Mouse (Mus musculus) heart, embryonic 15.5 days (tissue): Measurements from ENCODE around the gene Gm44805. TPM values are rescaled to one million over a fixed set of nuclear protein-coding genes. Genes with fewer than 3 reads are reported as not detected.

Experiments used
- ATAC-seq: fragments of 200-750 bp; cut with Nextera tagmentation; replicated peaks from 2 replicates; pipeline ENCODE4 v1.8.0; 2017; ENCODE audit warnings: low read depth, moderate TSS enrichment; ENCODE audit not compliant: insufficient number of reproducible peaks, insufficient read depth, low FRiP score
- H3K27ac ChIP-seq: fragments of 300-500 bp; sonication (generic); 2 replicates; pipeline ENCODE4 v1.5.1; 2015; ENCODE audit warnings: mild to moderate bottlenecking, inconsistent platforms
- H3K27me3 ChIP-seq: fragments of 300-500 bp; sonication (generic); 2 replicates; pipeline ENCODE4 v1.6.1; 2015; ENCODE audit warnings: inconsistent platforms
- H3K36me3 ChIP-seq: fragments of 300-500 bp; sonication (generic); 2 replicates; pipeline ENCODE4 v1.6.1; 2015; ENCODE audit warnings: mild to moderate bottlenecking, inconsistent platforms
- H3K4me1 ChIP-seq: fragments of 300-500 bp; sonication (generic); replicated peaks from 2 replicates; pipeline ENCODE4 v1.6.1; 2015; ENCODE audit warnings: inconsistent platforms
- H3K4me2 ChIP-seq: fragments of 300-500 bp; sonication (generic); 2 replicates; pipeline ENCODE4 v1.6.1; 2015; ENCODE audit warnings: inconsistent platforms, mild to moderate bottlenecking, moderate library complexity
- H3K4me3 ChIP-seq: fragments of 300-500 bp; sonication (generic); 2 replicates; pipeline ENCODE4 v1.5.1; 2015; ENCODE audit warnings: mild to moderate bottlenecking, inconsistent platforms
- H3K9ac ChIP-seq: fragments of 300-500 bp; sonication (generic); 2 replicates; pipeline ENCODE4 v1.6.1; 2015; ENCODE audit warnings: mild to moderate bottlenecking, inconsistent platforms
- H3K9me3 ChIP-seq: fragments of 300-500 bp; sonication (generic); replicated peaks from 2 replicates; pipeline ENCODE4 v1.6.1; 2016; ENCODE audit warnings: inconsistent platforms
- WGBS: fragments of 180-500 bp; shearing (Covaris S2); methylation state at CpG from one replicate; pipeline ENCODE4 v1.1.7; 2015; ENCODE audit warnings: mixed read lengths; 5-methylcytosine and 5-hydroxymethylcytosine counted together
- polyA plus RNA-seq: library from polyadenylated mRNA; unstranded; fragments of >200 nt; fragmentation: Nextera tagmentation; extraction: Ambion mirVana; gene quantifications from 2 replicates; pipeline ENCODE4 v1.2.1, GENCODE M21; 2015

Gm44805 gene
- polyA plus RNA-seq, 1 experiment from 2014 or later: 0.25 TPM

- H3K36me3 ChIP-seq: peaks cover 47% of the 10 kb centered on the region
- WGBS: under 1% methylated on average over 39 of the region's 39 CpGs
- ATAC-seq: peak; percentile 0; the same call in 1 of the 2 replicates
Measured at GRCm38 (mm10) chr7:19714836-19715235, 33.6 kb upstream of the Gm44805 start.

GRCm38 (mm10) chr7:19713598-19713997, 32.4 kb upstream of the Gm44805 start:
- no peak overlapping the region for H3K27ac ChIP-seq
- H3K4me3 ChIP-seq: peak overlapping the region; percentile 100
- WGBS: 84% methylated on average over 9 of the region's 9 CpGs
- H3K4me1 ChIP-seq: peaks cover 29% of the 10 kb centered on the region
- no peak overlapping the region for H3K4me2 ChIP-seq
- H3K9me3 ChIP-seq: no peaks in the 10 kb centered on the region
- no peak overlapping the region for H3K9ac ChIP-seq
- peaks cover 53% of the 10 kb centered on the region for H3K36me3 ChIP-seq
- H3K27me3 ChIP-seq: no peaks in the 10 kb centered on the region
- no peak for ATAC-seq

More at GRCm38 (mm10) chr7:19714836-19715235, 33.6 kb upstream of the Gm44805 start:
- H3K4me3 ChIP-seq: peak overlapping the region; percentile 100
- H3K9me3 ChIP-seq: no peaks in the 10 kb centered on the region
- H3K27ac ChIP-seq: peak overlapping the region; percentile 91
- peaks cover 29% of the 10 kb centered on the region for H3K4me1 ChIP-seq
- no peaks in the 10 kb centered on the region for H3K27me3 ChIP-seq
- H3K4me2 ChIP-seq: peak overlapping the region; percentile 88
- peak overlapping the region; percentile 99 for H3K9ac ChIP-seq

- Histone ChIP-seq H3K36me3 (peaks cover 56% of the 10 kb centered on the region), H3K4me3 (no peak overlapping the region), H3K4me1 (peaks cover 29% of the 10 kb centered on the region), H3K27me3 (no peaks in the 10 kb centered on the region), H3K4me2 (no peak overlapping the region), H3K9me3 (no peaks in the 10 kb centered on the region), H3K27ac (no peak overlapping the region), H3K9ac (no peak overlapping the region)
- WGBS: 45% methylated on average over 4 of the region's 4 CpGs
- ATAC-seq: no peak
Measured at GRCm38 (mm10) chr7:19713196-19713595, 32.0 kb upstream of the Gm44805 start.

GRCm38 (mm10) chr7:19712414-19712813, 31.2 kb upstream of the Gm44805 start:
- Histone ChIP-seq H3K27ac (no peak overlapping the region), H3K9me3 (no peaks in the 10 kb centered on the region), H3K4me1 (peaks cover 29% of the 10 kb centered on the region), H3K9ac (no peak overlapping the region), H3K4me2 (no peak overlapping the region), H3K4me3 (no peak overlapping the region), H3K27me3 (no peaks in the 10 kb centered on the region), H3K36me3 (peaks cover 64% of the 10 kb centered on the region)
- 63% methylated on average over 4 of the region's 4 CpGs for WGBS
- no peak for ATAC-seq

GRCm38 (mm10) chr7:19710650-19711049, 29.4 kb upstream of the Gm44805 start:
- no peaks in the 10 kb centered on the region for H3K27me3 ChIP-seq
- H3K4me2 ChIP-seq: no peak overlapping the region
- H3K4me3 ChIP-seq: no peak overlapping the region
- H3K9me3 ChIP-seq: no peaks in the 10 kb centered on the region
- no peak overlapping the region for H3K9ac ChIP-seq
- ATAC-seq: no peak
- 92% methylated on average over 10 of the region's 10 CpGs for WGBS
- peaks cover 73% of the 10 kb centered on the region for H3K36me3 ChIP-seq
- no peak overlapping the region for H3K27ac ChIP-seq
- peaks cover 20% of the 10 kb centered on the region for H3K4me1 ChIP-seq

- no peak overlapping the region for H3K9ac ChIP-seq
- no peak overlapping the region for H3K4me3 ChIP-seq
- no peak for ATAC-seq
- no peaks in the 10 kb centered on the region for H3K9me3 ChIP-seq
- H3K27me3 ChIP-seq: no peaks in the 10 kb centered on the region
- peaks cover 18% of the 10 kb centered on the region for H3K4me1 ChIP-seq
- no peak overlapping the region for H3K4me2 ChIP-seq
- peaks cover 60% of the 10 kb centered on the region for H3K36me3 ChIP-seq
- 94% methylated on average over 7 of the region's 7 CpGs for WGBS
- H3K27ac ChIP-seq: no peak overlapping the region
Measured at GRCm38 (mm10) chr7:19705271-19705670, 24.0 kb upstream of the Gm44805 start.

GRCm38 (mm10) chr7:19704475-19704874, 23.3 kb upstream of the Gm44805 start:
- H3K27ac ChIP-seq: no peak overlapping the region
- no peak overlapping the region for H3K9ac ChIP-seq
- H3K4me2 ChIP-seq: no peak overlapping the region
- H3K36me3 ChIP-seq: peaks cover 53% of the 10 kb centered on the region
- no peak overlapping the region for H3K4me3 ChIP-seq
- H3K27me3 ChIP-seq: no peaks in the 10 kb centered on the region
- no peak for ATAC-seq
- H3K4me1 ChIP-seq: peaks cover 25% of the 10 kb centered on the region
- H3K9me3 ChIP-seq: no peaks in the 10 kb centered on the region
- 87% methylated on average over 4 of the region's 4 CpGs for WGBS

GRCm38 (mm10) chr7:19702859-19703555, 21.8 kb upstream of the Gm44805 start:
- peaks cover 40% of the 10 kb centered on the region for H3K36me3 ChIP-seq

GRCm38 (mm10) chr7:19701069-19701761, 20.0 kb upstream of the Gm44805 start:
- Histone ChIP-seq H3K9me3 (no peaks in the 10 kb centered on the region), H3K4me1 (peaks cover 41% of the 10 kb centered on the region), H3K9ac (0 out of 2 replicates have a peak overlapping the region, but pooled peaks have one; percentile 19), H3K4me3 (no peak overlapping the region), H3K36me3 (peaks cover 30% of the 10 kb centered on the region), H3K4me2 (0 out of 2 replicates have a peak overlapping the region, but pooled peaks have one; percentile 18), H3K27ac (peak overlapping the region; percentile 70), H3K27me3 (no peaks in the 10 kb centered on the region)
- ATAC-seq: peak; percentile 47; the same call in 1 of the 2 replicates
- WGBS: 31% methylated on average over 22 of the region's 22 CpGs

More at GRCm38 (mm10) chr7:19702859-19703555, 21.8 kb upstream of the Gm44805 start:
- no peak overlapping the region for H3K4me3 ChIP-seq
- no peaks in the 10 kb centered on the region for H3K27me3 ChIP-seq
- H3K9me3 ChIP-seq: no peaks in the 10 kb centered on the region
- no peak for ATAC-seq
- no peak overlapping the region for H3K9ac ChIP-seq
- H3K4me2 ChIP-seq: no peak overlapping the region
- peaks cover 40% of the 10 kb centered on the region for H3K4me1 ChIP-seq
- H3K27ac ChIP-seq: no peak overlapping the region
- WGBS: 92% methylated on average over 16 of the region's 16 CpGs

GRCm38 (mm10) chr7:19700299-19701068, 19.3 kb upstream of the Gm44805 start:
- Histone ChIP-seq H3K4me1 (peaks cover 48% of the 10 kb centered on the region), H3K27ac (peak overlapping the region; percentile 70), H3K4me3 (no peak overlapping the region), H3K27me3 (no peaks in the 10 kb centered on the region), H3K9ac (0 out of 2 replicates have a peak overlapping the region, but pooled peaks have one; percentile 5), H3K36me3 (peaks cover 33% of the 10 kb centered on the region), H3K9me3 (no peaks in the 10 kb centered on the region), H3K4me2 (0 out of 2 replicates have a peak overlapping the region, but pooled peaks have one; percentile 18)
- no peak for ATAC-seq
- 52% methylated on average over 12 of the region's 12 CpGs for WGBS

- no peak for ATAC-seq
- 76% methylated on average over 4 of the region's 4 CpGs for WGBS
- H3K27ac ChIP-seq: peak overlapping the region; percentile 70
- H3K27me3 ChIP-seq: no peaks in the 10 kb centered on the region
- H3K4me3 ChIP-seq: no peak overlapping the region
- peaks cover 53% of the 10 kb centered on the region for H3K4me1 ChIP-seq
- no peak overlapping the region for H3K9ac ChIP-seq
- H3K9me3 ChIP-seq: no peaks in the 10 kb centered on the region
- H3K36me3 ChIP-seq: peaks cover 33% of the 10 kb centered on the region
- H3K4me2 ChIP-seq: peak overlapping the region; percentile 76; the same call in 1 of the 2 replicates
Measured at GRCm38 (mm10) chr7:19699827-19700148, 18.6 kb upstream of the Gm44805 start.
